Mouse (Mus musculus) frontal cortex, adult 2 months (tissue): ENCODE measurements around the gene Fbxo34. TPM values are rescaled to one million over a fixed set of nuclear protein-coding genes. Genes with fewer than 3 reads are reported as not detected.
A peak's percentile ranks its signal among the peaks of the same experiment; 100 is the strongest.
"Not testable (repeated sequence)": the region's sequence is repeated elsewhere in the genome, so short reads cannot be mapped to it uniquely, and the experiment has no call there.

Experiments used
- DNase-seq, 2 experiments: peaks; one replicate each; pipeline ENCODE4 v3.0.0; 2022; ENCODE audit warnings: low spot score in 1 of 2; ENCODE audit errors: extremely low spot score in 1 of 2
- polyA plus RNA-seq: library from polyadenylated mRNA; depleted of rRNA; stranded (reverse); fragments of >200 nt; gene quantifications from 2 replicates; pipeline ENCODE4 v1.2.3, GENCODE M21; 2012; rRNA removed

The Fbxo34 gene
- polyA plus RNA-seq, 1 experiment = 53.0 TPM

DNA sequence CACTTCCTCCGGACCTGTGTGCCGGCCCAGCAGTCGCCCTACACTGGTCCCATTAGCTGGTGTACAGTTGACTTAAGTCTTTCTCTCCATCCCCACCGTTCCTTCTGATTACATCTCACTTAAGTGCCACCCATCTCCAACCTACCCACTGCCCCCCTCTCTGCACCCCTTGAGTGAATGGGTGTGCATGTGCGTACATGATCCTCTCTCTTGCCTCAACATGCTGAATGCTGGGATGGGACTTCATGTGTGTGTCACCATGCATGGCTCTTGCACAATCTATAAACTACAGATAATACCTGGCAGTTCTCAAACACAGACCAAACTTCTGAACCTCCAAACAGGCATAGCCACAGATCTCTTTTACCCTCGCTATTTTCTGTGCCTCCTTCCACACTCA lies 101.4 kb downstream of the Fbxo34 start:
- no peak for DNase-seq

DNA sequence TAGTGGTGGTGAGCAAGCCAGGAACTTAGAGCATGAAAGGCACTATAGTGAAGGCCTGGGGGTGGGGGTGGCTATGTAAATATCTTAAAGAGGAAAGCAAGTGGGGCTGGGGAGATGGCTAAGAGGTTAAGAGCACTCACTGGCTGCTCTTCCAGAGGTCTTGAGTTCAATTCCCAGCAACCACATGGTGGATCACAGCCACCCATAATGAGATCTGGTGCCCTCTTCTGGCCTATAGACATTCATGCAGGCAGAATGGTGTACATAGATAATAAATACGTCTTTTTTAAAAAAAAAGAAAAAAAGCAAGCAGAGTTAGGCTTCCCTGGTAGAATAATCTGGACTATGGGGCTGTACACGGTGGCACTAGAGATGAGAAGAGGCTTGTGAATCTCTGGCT lies 103.2 kb downstream of the Fbxo34 start:
- DNase-seq = no peak

DNA sequence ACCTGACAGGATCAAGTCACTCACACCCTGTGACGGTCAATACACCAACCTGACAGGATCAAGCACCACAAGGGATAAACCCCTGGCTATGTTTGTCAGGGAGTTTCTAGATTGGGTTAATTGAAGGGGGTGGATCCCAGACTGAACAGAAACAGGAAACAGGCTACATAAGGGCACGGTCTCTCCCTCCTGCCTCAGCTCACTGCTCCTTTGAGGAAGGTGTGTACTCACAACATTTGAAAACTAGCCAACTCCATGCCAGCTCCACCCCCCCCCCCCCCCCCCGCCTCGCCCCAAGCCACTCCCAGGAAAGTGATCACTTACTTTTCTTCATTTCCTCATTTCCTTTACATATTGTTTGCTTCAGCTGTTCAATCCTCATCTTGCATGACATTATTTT lies 104.0 kb downstream of the Fbxo34 start:
- DNase-seq = no peak

DNA sequence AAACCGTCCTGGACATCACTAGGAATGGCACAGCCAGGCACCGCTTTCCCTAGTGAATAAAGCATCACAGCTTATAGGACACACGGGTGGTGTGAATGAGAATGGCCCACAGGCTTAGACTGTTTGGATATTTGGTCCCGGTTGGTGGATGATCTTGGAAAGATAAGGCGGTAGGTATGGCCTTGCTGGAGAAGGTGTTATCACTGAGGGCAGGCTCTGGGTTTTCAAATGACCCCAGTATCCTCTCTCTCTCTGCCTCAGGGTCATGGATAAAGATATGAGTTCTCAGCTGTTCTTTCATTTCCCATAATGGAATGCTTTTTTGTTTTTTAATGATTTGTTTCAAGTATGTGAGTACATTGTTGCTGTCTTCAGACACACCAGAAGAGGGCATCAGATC lies 105.0 kb downstream of the Fbxo34 start:
- DNase-seq = no peak

DNA sequence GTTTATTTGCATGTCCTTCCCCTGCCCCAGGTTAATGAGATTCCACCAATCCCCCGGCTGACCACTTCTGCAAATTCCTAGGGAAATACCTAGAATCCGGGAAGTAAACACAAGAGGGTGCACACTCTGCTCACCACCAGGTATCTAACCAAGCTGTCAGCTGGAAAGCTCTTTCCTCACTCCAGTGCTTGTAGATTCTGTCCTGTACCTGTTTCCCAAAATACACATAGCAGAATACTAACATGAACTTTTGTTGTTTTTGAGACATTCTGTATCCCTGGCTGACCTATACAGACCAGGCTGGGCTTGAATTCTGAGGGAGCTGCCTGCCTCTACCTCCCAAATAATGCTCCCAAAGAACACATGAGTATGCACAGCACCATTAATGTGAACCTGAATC lies 110.5 kb downstream of the Fbxo34 start:
- no peak for DNase-seq

DNA sequence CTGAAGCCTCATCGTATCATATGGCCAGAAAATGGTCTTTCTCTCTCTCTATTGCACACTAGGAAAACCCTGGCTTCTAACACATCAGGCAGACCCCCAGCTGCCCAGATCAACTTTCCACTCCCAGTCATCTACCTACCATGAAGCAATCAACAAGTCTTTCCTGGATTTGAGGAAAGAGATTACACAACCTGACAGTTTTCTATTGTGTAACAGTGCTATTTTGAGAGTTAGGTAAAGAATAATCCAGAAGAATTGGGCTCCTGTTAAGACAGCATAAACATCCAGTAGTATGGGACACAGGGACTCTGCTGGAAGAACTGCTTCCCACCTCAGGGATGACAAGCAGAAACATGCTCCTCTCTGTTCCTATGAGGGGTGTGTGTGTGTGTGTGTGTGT lies 112.3 kb downstream of the Fbxo34 start:
- no peak for DNase-seq

DNA sequence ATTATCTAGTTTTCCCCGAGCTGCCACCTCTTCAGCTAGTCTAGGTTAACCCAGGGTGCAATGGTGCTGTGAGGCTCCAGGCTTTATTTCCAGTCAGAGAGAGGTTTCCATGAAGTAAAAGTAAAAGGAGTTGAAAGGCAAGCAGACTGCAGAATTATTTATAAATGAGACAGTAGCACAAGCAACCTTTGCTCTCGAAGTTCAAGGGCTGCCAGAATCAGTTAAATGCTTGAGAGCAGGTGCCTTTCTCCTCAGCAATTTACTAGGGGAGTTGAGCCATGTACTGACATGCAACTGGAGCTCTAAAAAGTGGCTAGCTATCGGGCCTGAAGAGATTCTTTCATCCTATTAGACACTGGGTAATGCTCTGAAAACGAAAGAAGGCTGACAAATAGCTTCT lies 112.9 kb downstream of the Fbxo34 start:
- DNase-seq = no peak

DNA sequence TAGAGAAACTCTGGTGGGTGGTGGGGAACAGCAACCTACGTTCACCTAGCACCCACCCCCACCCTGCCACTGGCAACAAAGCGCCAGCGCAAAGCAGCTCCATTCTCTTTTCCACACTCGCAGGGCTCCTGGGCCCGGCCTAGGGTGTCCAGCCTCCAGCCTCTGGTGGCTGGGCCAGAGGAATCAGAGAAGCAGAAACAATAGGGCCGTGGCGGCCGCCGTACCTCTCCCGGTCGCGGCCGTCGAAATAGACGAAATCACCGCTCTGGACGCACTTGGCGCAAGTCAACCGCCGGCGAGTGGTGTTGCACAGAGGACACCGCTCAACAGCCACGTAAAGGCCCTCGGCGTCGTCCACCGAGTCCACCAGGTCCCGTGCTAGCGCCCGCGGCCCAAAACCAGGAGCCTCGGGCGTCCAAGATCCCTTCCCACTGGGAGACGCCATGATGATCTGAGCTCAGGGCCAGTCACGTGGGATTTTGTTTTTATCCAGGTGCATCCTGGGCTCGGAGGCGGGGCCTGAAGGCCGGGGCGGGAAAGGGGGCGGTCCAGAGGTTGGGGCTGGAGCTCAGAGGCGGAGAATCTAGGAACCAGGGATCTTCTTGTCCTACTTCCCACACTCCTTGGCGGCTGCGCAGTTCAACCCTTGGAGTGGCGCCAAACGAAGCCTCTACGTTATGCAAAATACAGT lies 117.9 kb downstream of the Fbxo34 start:
- peak; percentile 94 to 99 for DNase-seq

DNA sequence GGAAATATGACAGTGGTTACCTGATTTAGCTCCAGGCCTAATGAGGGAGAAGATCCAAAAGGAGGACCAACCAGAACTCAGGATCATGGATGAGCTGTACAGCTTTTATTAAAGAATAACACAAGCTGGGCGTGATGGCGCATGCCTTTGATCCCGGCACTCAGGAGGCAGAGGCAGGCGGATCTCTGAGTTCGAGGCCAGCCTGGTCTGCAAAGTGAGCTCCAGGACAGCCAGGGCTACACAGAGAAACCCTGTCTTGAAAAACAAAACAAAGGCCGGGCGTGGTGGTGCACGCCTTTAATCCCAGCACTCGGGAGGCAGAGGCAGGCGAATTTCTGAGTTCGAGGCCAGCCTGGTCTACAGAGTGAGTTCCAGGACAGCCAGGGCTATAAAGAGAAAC lies 120.3 kb downstream of the Fbxo34 start, which contains the start of gene Atg14:
Gene Atg14, minus strand, starts transcription at position 101 of the 400 bp plus-strand sequence.
- DNase-seq = not testable (repeated sequence)

DNA sequence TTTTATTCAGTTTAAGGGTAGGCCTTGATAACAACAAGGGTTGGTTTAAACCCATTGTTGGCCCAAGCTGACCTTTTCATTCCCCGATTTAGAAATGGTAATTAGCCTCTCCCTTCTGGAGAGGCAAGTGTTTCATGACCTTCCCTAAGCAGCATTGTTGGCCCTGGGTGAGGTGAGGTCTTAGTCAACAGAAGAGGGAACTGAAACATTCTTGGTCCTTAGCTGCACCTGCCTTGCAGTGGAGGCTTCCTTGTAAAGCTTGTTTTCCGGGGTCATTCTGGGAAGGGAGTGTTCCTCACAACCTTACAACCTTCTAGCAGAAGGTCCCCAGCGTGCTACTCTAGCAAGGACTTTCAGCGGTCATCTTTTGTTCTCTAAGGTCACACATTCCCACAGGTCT lies 122.5 kb downstream of the Fbxo34 start:
- no peak for DNase-seq

DNA sequence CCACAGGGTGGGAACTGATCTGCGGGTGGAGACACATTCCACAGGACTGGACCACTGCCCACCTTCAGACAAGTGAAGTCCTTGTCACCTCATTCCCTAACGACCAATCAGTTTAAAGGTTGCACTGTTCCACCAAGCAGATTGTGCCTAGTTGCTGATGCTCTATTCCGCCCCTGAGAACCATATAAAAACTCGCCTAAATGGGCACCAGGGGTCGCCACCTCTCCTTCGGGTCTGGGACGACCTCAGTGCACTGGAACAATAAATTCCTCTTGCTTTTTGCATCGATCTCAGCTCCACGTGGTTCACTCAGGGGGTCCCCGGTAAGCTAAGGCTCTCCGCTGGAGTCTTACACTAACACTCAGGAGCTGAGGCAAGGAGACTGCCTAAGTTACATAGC lies 124.5 kb downstream of the Fbxo34 start:
- no peak for DNase-seq

DNA sequence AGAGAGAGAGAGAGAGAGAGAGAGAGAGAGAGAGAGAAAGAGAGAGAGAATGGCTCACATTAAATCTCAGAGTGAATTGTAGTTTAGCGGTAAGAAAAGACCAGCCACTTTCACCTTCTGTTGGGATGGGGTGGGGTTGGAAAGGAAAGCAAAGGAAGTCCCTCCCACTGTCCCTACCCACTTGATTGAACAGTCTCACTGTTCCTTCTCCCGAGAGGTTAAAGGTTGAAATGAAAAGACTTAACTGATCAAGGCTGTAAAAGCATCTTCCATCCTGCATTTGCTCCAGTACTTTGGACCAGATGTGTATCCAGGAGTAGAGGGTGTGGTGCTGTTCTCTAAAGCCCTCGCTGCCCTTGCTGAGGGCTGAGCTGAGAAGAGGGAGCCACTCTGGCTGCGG lies 126.5 kb downstream of the Fbxo34 start:
- no peak for DNase-seq

DNA sequence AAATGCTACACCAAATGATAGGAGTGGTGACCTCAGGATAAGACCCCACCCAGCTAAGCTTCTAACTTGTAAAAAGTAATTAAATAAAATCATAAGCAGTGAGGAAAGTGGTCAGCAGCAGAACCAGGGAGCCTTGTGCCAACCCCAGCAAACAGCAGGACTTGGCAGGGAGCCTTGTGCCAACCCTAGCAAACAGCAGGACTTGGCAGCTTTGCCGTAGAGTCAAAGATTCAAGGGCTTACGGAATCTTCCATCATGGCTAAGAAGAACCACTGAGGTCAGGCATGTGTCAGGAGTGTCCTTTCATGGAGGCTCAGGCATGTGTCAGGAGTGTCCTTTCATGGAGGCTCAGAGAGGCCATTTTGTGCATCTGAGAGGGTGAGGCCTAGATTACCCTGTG lies 127.9 kb downstream of the Fbxo34 start:
- DNase-seq = peak in 1 of 2 experiments; percentile 11

DNA sequence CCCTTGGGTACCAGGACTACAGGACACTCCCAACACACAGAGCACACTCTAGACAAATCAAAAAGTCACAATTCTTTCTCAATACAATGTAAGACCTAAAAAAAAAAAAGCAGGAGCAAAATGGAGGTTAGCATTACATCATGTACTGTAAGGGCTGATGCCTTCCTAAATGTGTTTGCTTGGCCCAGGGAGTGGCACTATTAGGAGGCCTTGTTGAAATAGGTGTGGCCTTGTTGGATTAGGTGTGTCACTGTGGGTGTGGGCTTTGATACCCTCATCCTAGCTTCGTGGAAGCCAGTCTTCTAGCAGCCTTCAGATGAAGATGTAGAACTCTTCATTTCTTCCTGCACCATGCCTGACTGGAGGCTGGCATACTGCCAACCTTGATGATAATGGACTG lies 131.1 kb downstream of the Fbxo34 start:
- DNase-seq = no peak

Other genes with a start within 250 kb of the Fbxo34 start
- gene Wdhd1, start 173.6 kb upstream of the Fbxo34 start, polyA plus RNA-seq = 5.6 and 6.6 TPM in 2 replicates
- 5.6 and 5.9 TPM in 2 replicates for gene Socs4, start 173.5 kb upstream of the Fbxo34 start, polyA plus RNA-seq
- 28.1 and 29.9 TPM in 2 replicates for gene Mapk1ip1l, start 152.2 kb upstream of the Fbxo34 start, polyA plus RNA-seq
- 2.2 and 5.4 TPM in 2 replicates for gene Lgals3, start 82.7 kb upstream of the Fbxo34 start, polyA plus RNA-seq
- 0.61 and 0.76 TPM in 2 replicates for gene Dlgap5, start 32.0 kb upstream of the Fbxo34 start, polyA plus RNA-seq
- 13.6 and 15.1 TPM in 2 replicates for gene Atg14, start 120.2 kb downstream of the Fbxo34 start, polyA plus RNA-seq
- gene Ktn1, start 198.0 kb downstream of the Fbxo34 start, polyA plus RNA-seq = 52.6 and 61.2 TPM in 2 replicates